Mouse (Mus musculus): ENCODE measurements around the gene Rnf115. TPM values are rescaled to one million over a fixed set of nuclear protein-coding genes. Genes with fewer than 3 reads are reported as not detected.

Gene Rnf115
- total RNA-seq, 1 experiment = 22.1 TPM

GRCm38 (mm10) chr3:96836414-96836813, 109.0 kb downstream of the Rnf115 start:
- H3K27ac ChIP-seq (ENCODE audit: insufficient read depth, low read depth, low read length, poor library complexity, severe bottlenecking) = no peak overlapping the region; the same call in 1 of the 2 replicates
- peaks cover 6 to 8% of the 10 kb centered on the region in 2 experiments; a peak in 3 of 4 replicates for H3K4me1 ChIP-seq (ENCODE audit: control insufficient read depth in 2 of 2, insufficient read depth in 2 of 2, low read length in 2 of 2, poor library complexity in 1 of 2)
- DNase-seq (ENCODE audit: low read depth, low spot score) = no peak
- TF ChIP-seq MAFK (IDR thresholded peaks at IDR 0.05; ENCODE audit: insufficient read depth, low read depth, low read length) (no peak), CHD2 (IDR thresholded peaks at IDR 0.05; ENCODE audit: low read depth, low read length) (no peak), ZNF384 (IDR thresholded peaks at IDR 0.05; ENCODE audit: low read depth, low read length) (no peak), ZC3H11A (IDR thresholded peaks at IDR 0.05; ENCODE audit: borderline replicate concordance, low read depth, low read length) (no peak), HCFC1 (IDR thresholded peaks at IDR 0.05; ENCODE audit: borderline replicate concordance, insufficient read depth, low read length) (no peak)
- no peak overlapping the region for H3K4me3 ChIP-seq (ENCODE audit: insufficient read depth in 1 of 2, low read depth in 1 of 2, low read length in 2 of 2, poor library complexity in 1 of 2, severe bottlenecking in 1 of 2)
- H3K9ac ChIP-seq (ENCODE audit: insufficient read depth, low read depth, low read length, poor library complexity, severe bottlenecking) = no peak overlapping the region
- no peaks in the 10 kb centered on the region for H3K9me3 ChIP-seq (ENCODE audit: control insufficient read depth, insufficient read depth, low read depth, low read length)
- in situ Hi-C loops (cut with MboI; ENCODE audit: low sequenced_read_pairs in 2 of 2, unreplicated experiment in 2 of 2) = no loop called here
- no peaks in the 10 kb centered on the region for H3K36me3 ChIP-seq (ENCODE audit: control insufficient read depth, insufficient read depth, low read length, poor library complexity, severe bottlenecking)

- H3K9me3 ChIP-seq (ENCODE audit: control insufficient read depth, insufficient read depth, low read depth, low read length) = no peaks in the 10 kb centered on the region
- no peaks in the 10 kb centered on the region for H3K4me1 ChIP-seq (ENCODE audit: control insufficient read depth in 2 of 2, insufficient read depth in 2 of 2, low read length in 2 of 2, poor library complexity in 1 of 2)
- in situ Hi-C loops (cut with MboI; ENCODE audit: low sequenced_read_pairs in 2 of 2, unreplicated experiment in 2 of 2) = no loop called here
- no peak overlapping the region for H3K27ac ChIP-seq (ENCODE audit: insufficient read depth, low read depth, low read length, poor library complexity, severe bottlenecking)
- H3K9ac ChIP-seq (ENCODE audit: insufficient read depth, low read depth, low read length, poor library complexity, severe bottlenecking) = no peak overlapping the region
- no peaks in the 10 kb centered on the region for H3K36me3 ChIP-seq (ENCODE audit: control insufficient read depth, insufficient read depth, low read length, poor library complexity, severe bottlenecking)
- H3K4me3 ChIP-seq (ENCODE audit: insufficient read depth in 1 of 2, low read depth in 1 of 2, low read length in 2 of 2, poor library complexity in 1 of 2, severe bottlenecking in 1 of 2) = no peak overlapping the region
- no peak for TF ChIP-seq CHD2 (IDR thresholded peaks at IDR 0.05; ENCODE audit: low read depth, low read length)
- no peak for TF ChIP-seq HCFC1 (IDR thresholded peaks at IDR 0.05; ENCODE audit: borderline replicate concordance, insufficient read depth, low read length)
- TF ChIP-seq ZNF384 (IDR thresholded peaks at IDR 0.05; ENCODE audit: low read depth, low read length) = no peak
- no peak for TF ChIP-seq MAFK (IDR thresholded peaks at IDR 0.05; ENCODE audit: insufficient read depth, low read depth, low read length)
- TF ChIP-seq ZC3H11A (IDR thresholded peaks at IDR 0.05; ENCODE audit: borderline replicate concordance, low read depth, low read length) = no peak
- no peak for DNase-seq (ENCODE audit: low read depth, low spot score)
Measured at GRCm38 (mm10) chr3:96838996-96839645, 111.7 kb downstream of the Rnf115 start.

Other genes starting within 250 kb of the Rnf115 start
- 1.0 and 1.2 TPM in 2 replicates for gene Hfe2, start 202.5 kb upstream of the Rnf115 start, total RNA-seq (2012; rRNA removed)
- gene Txnip, start 169.7 kb upstream of the Rnf115 start, total RNA-seq (2012; rRNA removed) = 128 and 161 TPM in 2 replicates
- 1.8 and 2.0 TPM in 2 replicates for gene Gm16253, start 150.7 kb upstream of the Rnf115 start, total RNA-seq (2012; rRNA removed)
- 5.7 and 8.1 TPM in 2 replicates for gene Polr3gl, start 133.5 kb upstream of the Rnf115 start, total RNA-seq (2012; rRNA removed)
- gene Ankrd34a, start 131.0 kb upstream of the Rnf115 start, total RNA-seq (2012; rRNA removed) = 0.67 and 1.1 TPM in 2 replicates
- gene Lix1l, start 126.5 kb upstream of the Rnf115 start, total RNA-seq (2012; rRNA removed) = 2.6 and 4.6 TPM in 2 replicates
- gene Rbm8a, start 97.7 kb upstream of the Rnf115 start, total RNA-seq (2012; rRNA removed) = 115 and 140 TPM in 2 replicates
- 15.6 and 23.6 TPM in 2 replicates for gene Pex11b, start 92.3 kb upstream of the Rnf115 start, total RNA-seq (2012; rRNA removed)
- gene Gm42957, start 92.2 kb upstream of the Rnf115 start, total RNA-seq (2012; rRNA removed) = 0.13 and 0.21 TPM in 2 replicates
- gene Itga10, start 82.1 kb upstream of the Rnf115 start, total RNA-seq (2012; rRNA removed) = 1.0 and 1.7 TPM in 2 replicates
- 3.7 and 5.7 TPM in 2 replicates for gene Ankrd35, start 57.5 kb upstream of the Rnf115 start, total RNA-seq (2012; rRNA removed)
- gene Pias3, start 31.3 kb upstream of the Rnf115 start, total RNA-seq (2012; rRNA removed) = 14.6 and 27.9 TPM in 2 replicates
- gene Nudt17, start 19.1 kb upstream of the Rnf115 start, total RNA-seq (2012; rRNA removed) = 7.4 and 13.5 TPM in 2 replicates
- gene Polr3c, start within 50 bp of the Rnf115 start, total RNA-seq (2012; rRNA removed) = 21.0 and 22.2 TPM in 2 replicates
- gene Pdzk1, start 101.6 kb downstream of the Rnf115 start, total RNA-seq (2012; rRNA removed) = 1.6 and 3.0 TPM in 2 replicates
- 0.21 and 0.36 TPM in 2 replicates for gene Cd160, start 101.7 kb downstream of the Rnf115 start, total RNA-seq (2012; rRNA removed)
- 0.13 and 0.26 TPM in 2 replicates for gene Gja5, start 177.0 kb downstream of the Rnf115 start, total RNA-seq (2012; rRNA removed)
- gene Gpr89, start 177.7 kb downstream of the Rnf115 start, total RNA-seq (2012; rRNA removed) = 40.5 and 42.3 TPM in 2 replicates
- 0.04 and 0.05 TPM in 2 replicates for gene Gja8, start 198.4 kb downstream of the Rnf115 start, total RNA-seq (2012; rRNA removed)

All from ES-E14 (cell line).